Mouse (Mus musculus) thymus, adult 18-20 months (tissue): ENCODE measurements around the gene Efcab6.

Experiments
- DNase-seq, 2 experiments: peaks; one replicate each; pipeline ENCODE4 v3.0.0; 2022; ENCODE audit warnings: mixed read lengths in 2 of 2

Efcab6 gene

GRCm38 (mm10) chr15:84056083-84056482 is 9.1 kb downstream of the Efcab6 start:
- DNase-seq = no peak

DNA sequence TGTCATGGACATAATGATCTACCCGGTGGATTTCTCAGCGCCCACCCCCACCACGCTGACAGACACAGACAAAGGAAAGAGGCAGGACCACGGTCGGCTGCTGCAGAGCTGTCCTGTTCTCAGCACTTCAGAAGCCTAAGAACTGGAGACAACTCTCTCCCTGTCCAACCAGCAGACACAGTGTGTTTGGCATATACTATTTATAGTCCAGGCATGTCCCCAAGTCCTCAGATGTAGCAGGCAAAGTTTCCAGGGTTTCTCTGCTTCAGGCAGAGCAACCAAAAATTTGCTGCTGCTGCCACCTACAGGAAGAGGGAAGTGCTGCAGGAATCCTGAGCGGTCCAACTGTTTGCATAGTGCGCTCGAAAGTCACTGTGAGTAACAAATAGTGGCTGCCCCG is 11.3 kb downstream of the Efcab6 start:
- no peak for DNase-seq

- no peak for DNase-seq
Observed at GRCm38 (mm10) chr15:84053240-84053639, 11.9 kb downstream of the Efcab6 start.

- DNase-seq = no peak
Observed at GRCm38 (mm10) chr15:84052390-84052789, 12.8 kb downstream of the Efcab6 start.

- no peak for DNase-seq
Observed at GRCm38 (mm10) chr15:84049570-84049969, 15.6 kb downstream of the Efcab6 start.

- no peak for DNase-seq
Observed at GRCm38 (mm10) chr15:84045562-84045961, 19.6 kb downstream of the Efcab6 start.

GRCm38 (mm10) chr15:84037067-84037466 is 28.1 kb downstream of the Efcab6 start:
- DNase-seq = no peak

- no peak for DNase-seq
Observed at GRCm38 (mm10) chr15:84025651-84026050, 39.5 kb downstream of the Efcab6 start.

- DNase-seq = no peak
Observed at GRCm38 (mm10) chr15:84024851-84025250, 40.3 kb downstream of the Efcab6 start.

DNA sequence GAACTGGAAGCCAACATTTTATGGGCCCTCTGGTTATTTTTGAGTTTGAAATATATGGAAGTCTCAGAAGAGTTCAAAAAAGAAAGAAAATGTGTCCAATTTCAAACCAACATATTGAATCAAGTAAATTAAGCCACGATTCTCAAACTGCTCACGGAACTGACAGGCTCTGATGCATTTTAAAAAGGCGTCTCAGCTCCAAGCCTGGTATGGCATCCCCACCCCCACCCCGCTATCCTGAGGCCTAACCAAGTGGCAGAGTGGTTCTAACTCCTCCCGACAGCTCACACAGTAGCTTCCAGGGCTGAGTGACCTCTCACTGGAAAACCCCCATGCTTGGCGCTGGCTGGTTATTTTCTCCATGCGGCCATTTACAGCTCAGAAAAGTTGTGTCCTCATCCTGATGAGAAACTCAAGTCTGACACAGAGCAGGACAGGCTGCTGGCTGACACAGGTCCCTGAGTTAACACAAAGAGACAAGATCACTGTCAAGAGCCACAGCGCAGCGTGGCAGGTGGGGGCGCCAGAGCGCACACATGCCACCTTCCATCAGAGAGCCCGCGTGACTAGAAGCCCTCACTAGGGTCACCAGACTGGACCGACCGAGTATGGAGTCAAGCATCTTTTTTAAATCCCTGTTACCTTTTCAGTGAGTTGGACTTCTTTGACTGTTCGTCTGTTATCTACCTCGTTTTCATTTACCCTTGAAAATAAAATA is 55.7 kb downstream of the Efcab6 start:
- no peak for DNase-seq

GRCm38 (mm10) chr15:84004306-84004705 is 60.9 kb downstream of the Efcab6 start:
- DNase-seq = no peak

GRCm38 (mm10) chr15:83999071-83999470 is 66.1 kb downstream of the Efcab6 start:
- DNase-seq = no peak

- DNase-seq = no peak
Observed at GRCm38 (mm10) chr15:83998586-83998985, 66.6 kb downstream of the Efcab6 start.

- DNase-seq = no peak
Observed at GRCm38 (mm10) chr15:83998115-83998514, 67.1 kb downstream of the Efcab6 start.

DNA sequence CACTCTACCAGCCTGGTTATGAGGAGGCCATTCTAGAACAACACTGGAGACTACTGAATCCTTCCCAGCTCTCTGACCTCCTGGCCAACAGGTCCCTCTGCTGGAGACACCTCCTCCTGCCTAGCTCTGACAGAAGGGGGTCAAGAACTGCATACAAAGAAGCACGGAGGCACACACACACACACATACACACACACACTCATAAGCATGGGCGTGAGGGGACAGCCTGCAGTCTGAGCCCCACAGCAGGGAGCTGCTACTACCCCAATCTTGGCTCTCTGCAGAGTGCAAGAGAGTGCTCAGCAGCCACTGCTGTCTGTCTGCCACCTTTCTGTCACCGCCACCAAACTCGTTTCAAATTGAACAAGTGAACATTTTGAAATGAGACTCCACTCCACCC is 67.6 kb downstream of the Efcab6 start:
- no peak for DNase-seq

DNA sequence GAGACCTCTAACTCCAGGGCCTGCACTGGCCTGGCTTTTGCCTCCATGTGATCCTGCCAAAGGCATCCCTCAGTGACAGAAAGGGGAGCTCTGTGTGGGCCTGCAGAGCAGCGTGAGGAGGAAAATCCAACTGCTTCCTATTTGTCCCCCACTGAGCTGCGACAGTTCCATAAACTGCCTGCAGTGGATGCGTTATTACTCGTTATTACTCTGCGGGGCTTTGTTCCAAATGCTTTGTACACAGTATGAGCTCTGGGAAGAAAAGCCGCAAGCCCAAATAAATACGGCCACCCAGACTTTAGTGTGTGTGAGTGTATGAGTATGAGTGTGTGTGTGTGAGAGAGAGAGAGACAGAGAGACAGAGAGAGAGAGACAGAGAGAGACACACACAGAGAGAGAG is 68.3 kb downstream of the Efcab6 start:
- no peak for DNase-seq

DNA sequence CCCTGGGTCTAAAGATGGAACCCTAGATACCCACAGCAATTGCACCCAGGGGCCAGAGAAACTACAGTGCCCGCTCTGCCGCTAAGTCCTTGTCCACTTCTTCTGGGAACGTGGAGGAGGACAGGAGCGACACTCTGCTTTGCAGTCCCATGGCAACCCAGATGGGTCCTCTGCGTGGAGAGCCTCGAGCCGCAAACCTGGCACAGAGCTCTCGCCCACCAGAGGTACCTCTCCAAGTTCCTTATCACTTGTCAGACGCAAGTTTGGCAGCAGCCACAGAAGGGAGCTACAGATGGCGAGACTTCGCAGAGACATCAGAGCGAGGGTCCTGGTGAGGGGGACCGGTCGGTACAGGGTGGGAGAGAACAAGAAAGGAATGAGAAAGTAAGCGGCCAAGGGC is 73.0 kb downstream of the Efcab6 start:
- DNase-seq = no peak

DNA sequence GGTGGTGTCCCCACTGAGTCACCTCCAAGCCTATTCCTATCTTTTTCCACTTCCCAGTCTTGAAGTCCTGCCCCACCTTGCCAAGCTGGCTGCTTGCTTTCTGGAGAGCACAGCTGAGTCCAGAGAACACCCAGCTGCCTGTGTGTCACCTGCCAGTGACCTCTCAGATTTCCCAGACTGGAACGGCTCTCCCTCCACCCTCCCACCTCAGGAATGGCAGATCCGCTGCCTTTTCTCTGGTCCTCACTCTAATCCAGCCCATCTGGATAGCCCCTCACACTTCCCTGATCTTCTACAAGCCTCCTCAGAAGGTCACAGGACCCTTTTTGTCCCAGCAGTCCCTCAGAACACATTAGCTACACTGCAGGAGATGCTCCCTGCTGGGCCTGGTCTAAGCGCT is 73.7 kb downstream of the Efcab6 start:
- DNase-seq = no peak

DNA sequence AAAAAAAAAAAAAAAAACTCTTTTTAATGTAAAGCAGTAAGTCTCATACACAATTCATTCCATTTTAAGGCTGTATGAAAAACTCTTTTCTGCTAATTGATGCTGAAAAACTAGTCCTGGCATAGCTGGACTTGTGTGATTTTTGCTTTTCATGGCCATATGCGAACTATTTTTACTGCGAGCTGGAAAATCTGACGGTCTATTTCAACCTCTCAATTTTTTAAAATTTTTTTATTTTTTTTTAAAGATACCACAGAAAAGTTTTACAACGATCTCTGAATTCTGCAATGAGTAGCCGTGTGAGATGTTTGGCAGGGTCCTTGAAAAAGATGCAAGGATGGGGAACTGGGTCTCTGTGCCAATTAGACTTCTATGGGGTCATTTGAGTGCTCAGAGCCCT is 75.9 kb downstream of the Efcab6 start:
- DNase-seq = no peak

DNA sequence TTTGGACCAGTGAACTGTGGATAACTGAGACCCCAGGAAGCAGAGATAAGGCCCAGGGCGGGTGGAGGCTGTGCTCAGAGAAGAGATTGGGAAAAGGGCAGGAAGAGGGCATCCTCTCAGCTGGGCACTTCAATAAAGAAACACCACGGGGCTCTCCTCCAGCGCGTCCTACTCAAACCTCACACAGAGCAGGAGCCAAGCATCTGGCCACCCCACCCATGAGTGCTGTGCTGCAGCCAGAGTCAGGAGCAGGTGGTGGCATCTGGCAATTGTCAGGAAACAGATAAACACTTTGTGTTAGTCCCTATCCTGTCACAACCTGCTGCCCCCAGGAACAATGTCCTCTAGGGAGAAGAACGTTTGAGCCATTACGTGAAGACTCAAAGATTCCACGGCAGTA is 77.1 kb downstream of the Efcab6 start:
- DNase-seq = no peak

GRCm38 (mm10) chr15:83982186-83982936 is 82.8 kb downstream of the Efcab6 start:
- no peak for DNase-seq

DNA sequence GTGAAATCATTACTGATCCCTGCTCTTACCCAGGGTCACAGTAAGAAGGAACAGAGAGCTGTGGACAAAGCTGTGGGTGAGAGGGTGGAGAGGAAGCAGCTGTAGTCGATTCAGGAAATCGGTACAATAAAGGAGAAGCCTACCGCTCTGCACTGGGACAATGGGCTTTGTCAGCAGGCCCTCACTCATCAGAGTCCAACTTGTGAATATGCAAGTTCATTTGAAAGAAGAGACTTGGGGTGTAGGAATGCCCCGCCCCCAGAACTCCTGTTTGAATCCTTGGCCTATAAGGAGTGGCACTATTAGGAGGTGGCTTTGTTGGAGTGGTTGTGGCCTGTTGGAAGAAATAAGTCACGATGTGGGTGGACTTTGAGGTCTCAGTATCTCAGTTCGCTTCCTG is 86.3 kb downstream of the Efcab6 start:
- no peak for DNase-seq

DNA sequence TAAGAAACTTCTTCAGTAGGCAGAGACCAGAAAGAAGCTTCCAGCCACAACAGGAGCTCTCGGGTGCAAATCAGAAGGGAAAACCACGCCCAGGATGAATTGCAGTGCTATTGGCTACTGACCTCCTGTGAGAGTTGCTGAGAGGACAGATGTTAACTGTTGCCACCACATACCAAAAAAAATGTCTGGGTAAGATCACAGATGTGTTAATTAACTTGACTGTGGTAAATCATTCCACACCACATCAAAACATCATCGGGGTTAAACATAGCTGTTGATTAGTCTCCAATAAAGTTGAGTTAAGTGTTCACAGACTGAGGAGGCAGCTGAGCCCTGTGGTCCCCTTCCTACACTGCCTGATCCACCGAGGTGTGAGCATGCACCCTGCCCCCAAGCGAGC is 88.1 kb downstream of the Efcab6 start:
- DNase-seq = no peak

DNA sequence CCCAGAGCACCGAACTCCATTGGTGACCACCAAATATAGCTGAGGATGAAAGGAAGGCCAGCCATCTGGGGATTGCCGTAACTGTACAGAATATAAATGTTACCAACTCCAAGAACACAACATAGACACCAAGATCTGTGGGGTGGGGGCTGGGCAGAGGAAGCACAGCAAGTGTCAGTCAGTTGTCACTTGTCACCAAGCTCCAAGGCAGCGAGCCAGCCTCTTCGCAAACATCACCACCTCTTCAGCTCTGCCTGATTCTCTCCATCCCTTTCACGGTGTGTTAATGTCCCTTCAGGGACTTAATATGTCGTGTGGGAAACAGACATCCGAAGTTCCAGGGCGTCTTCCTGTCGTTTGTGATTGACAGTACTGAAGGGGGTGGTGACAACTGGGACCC is 93.0 kb downstream of the Efcab6 start:
- DNase-seq = no peak

- DNase-seq = no peak
Observed at GRCm38 (mm10) chr15:83967802-83968201, 97.4 kb downstream of the Efcab6 start.
